Mouse (Mus musculus) c-Kit-positive CD71-positive TER-119-positive erythroid progenitor cells, embryonic 14.5 days (primary cell): Measurements from ENCODE around the gene Vangl2.
"Not testable (repeated sequence)": the region's sequence is repeated elsewhere in the genome, so short reads cannot be mapped to it uniquely, and the experiment has no call there.

Experiments
- DNase-seq: peaks from one replicate; pipeline ENCODE4 v3.0.0-alpha.2; 2013; ENCODE audit warnings: low spot score

Gene Vangl2

GRCm38 (mm10) chr1:172001665-172002064 is 26.6 kb downstream of the Vangl2 start:
- DNase-seq: no peak

- DNase-seq: peak; percentile 37
Observed at GRCm38 (mm10) chr1:172000641-172001040, 27.6 kb downstream of the Vangl2 start.

- DNase-seq: no peak
Observed at GRCm38 (mm10) chr1:171998820-171999597, 29.2 kb downstream of the Vangl2 start.

- DNase-seq: no peak
Observed at GRCm38 (mm10) chr1:171996701-171997100, 31.5 kb downstream of the Vangl2 start.

- no peak for DNase-seq
Observed at GRCm38 (mm10) chr1:171994918-171995715, 33.1 kb downstream of the Vangl2 start.

GRCm38 (mm10) chr1:171994501-171994900 is 33.7 kb downstream of the Vangl2 start:
- no peak for DNase-seq

- DNase-seq: no peak
Observed at GRCm38 (mm10) chr1:171992901-171993530, 35.2 kb downstream of the Vangl2 start.

- DNase-seq: no peak
Observed at GRCm38 (mm10) chr1:171991883-171992282, 36.4 kb downstream of the Vangl2 start.

GRCm38 (mm10) chr1:171984121-171984520 is 44.1 kb downstream of the Vangl2 start:
- no peak for DNase-seq

GRCm38 (mm10) chr1:171983372-171984001 is 44.8 kb downstream of the Vangl2 start:
- DNase-seq: no peak

GRCm38 (mm10) chr1:171982740-171983139 is 45.5 kb downstream of the Vangl2 start:
- DNase-seq: no peak

GRCm38 (mm10) chr1:171982170-171982569 is 46.1 kb downstream of the Vangl2 start:
- DNase-seq: no peak

GRCm38 (mm10) chr1:171979969-171980730 is 48.1 kb downstream of the Vangl2 start:
- no peak for DNase-seq

GRCm38 (mm10) chr1:171977891-171978290 is 50.4 kb downstream of the Vangl2 start:
- no peak for DNase-seq

GRCm38 (mm10) chr1:171976826-171977539 is 51.3 kb downstream of the Vangl2 start:
- no peak for DNase-seq

GRCm38 (mm10) chr1:171975831-171976230 is 52.4 kb downstream of the Vangl2 start:
- no peak for DNase-seq

- DNase-seq: no peak
Observed at GRCm38 (mm10) chr1:171975377-171975776, 52.9 kb downstream of the Vangl2 start.

GRCm38 (mm10) chr1:171974361-171974760 is 53.9 kb downstream of the Vangl2 start:
- DNase-seq: not testable (repeated sequence)

- no peak for DNase-seq
Observed at GRCm38 (mm10) chr1:171970854-171971586, 57.2 kb downstream of the Vangl2 start.

GRCm38 (mm10) chr1:171969221-171969620 is 59.0 kb downstream of the Vangl2 start:
- no peak for DNase-seq
